Mouse (Mus musculus): ENCODE data around the gene Sec22b. TPM values are rescaled to one million over a fixed set of nuclear protein-coding genes. Genes with fewer than 3 reads are reported as not detected.

Gene Sec22b
- total RNA-seq, 2 experiments from 2014 or later = 83.0 to 108 TPM

DNA sequence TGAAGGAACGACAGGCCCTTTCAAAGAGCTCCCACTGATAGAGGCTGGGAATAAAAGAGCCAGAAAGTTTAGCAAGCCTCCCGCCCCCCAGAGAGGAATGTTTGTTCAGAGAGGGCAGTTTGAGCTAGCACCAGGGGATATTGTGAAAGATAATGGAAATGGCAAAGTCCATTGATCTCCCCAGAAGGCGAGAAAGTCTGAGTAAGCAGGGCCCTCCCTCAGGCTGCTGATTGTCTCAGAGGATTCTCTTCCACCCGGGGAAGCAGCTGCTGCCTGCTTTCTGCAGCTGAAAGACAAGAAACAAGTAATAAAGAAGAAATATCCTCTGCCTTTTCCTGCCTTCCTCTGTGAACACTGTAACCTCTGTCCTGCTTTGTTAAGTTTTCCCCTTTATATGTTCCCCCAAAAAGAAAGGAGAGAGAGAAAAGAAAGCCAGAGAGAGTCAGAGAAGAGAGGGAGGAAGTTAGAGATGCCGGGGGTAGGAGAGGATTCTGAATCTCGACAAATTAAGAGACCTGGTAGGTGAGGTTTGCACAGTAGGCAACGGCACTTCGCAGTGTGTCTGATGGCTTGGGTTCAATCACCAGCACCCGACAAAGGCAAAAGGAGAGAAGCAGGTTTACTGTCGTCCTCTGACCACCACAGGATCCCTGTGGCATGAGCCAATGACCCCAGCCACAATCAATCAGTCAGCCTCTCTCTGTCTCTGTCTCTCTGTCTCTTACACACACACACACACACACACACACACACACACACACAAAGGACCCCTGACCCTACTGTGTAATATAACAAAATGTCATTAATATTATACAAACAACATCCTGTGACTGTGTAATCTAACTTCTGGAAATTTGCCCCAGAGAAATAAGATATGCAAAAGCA is 38.9 kb downstream of the Sec22b start:
- ATAC-seq (replicated peaks; ENCODE audit: poor library complexity) = no peak

DNA sequence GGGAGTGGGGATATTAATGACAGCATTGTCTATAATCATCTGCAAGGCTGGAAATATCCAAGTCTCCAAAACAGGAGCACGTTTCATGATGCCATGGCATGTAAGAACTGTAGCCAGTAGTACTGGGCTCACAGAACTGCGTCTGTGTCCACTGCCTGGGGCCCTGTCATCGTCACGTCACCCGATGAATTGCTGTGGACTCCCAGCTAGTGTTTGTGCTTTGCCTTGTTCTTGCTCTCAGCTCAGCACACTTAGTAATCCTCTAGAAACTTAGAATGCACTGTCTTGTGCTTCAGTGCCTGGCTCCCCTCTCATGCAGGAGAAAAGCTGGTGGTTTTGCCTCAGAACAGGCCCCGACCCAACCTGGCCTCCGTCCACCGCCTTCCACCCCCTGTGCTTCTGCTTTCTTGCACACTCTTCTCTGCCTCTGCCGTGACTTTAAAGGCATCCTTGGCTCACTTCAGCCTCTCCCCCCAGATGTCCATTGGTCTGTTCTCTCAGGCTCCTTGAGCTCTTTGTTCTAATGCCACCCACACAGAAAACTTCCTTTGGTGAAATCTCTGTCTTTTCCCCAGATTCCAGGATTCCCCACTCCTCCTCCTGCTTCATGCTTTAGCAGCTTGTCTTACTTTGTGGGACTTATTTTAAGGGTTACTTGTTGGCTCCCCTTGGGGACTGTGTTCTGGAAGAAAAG is 39.7 kb downstream of the Sec22b start:
- ATAC-seq (replicated peaks; ENCODE audit: poor library complexity) = no peak

DNA sequence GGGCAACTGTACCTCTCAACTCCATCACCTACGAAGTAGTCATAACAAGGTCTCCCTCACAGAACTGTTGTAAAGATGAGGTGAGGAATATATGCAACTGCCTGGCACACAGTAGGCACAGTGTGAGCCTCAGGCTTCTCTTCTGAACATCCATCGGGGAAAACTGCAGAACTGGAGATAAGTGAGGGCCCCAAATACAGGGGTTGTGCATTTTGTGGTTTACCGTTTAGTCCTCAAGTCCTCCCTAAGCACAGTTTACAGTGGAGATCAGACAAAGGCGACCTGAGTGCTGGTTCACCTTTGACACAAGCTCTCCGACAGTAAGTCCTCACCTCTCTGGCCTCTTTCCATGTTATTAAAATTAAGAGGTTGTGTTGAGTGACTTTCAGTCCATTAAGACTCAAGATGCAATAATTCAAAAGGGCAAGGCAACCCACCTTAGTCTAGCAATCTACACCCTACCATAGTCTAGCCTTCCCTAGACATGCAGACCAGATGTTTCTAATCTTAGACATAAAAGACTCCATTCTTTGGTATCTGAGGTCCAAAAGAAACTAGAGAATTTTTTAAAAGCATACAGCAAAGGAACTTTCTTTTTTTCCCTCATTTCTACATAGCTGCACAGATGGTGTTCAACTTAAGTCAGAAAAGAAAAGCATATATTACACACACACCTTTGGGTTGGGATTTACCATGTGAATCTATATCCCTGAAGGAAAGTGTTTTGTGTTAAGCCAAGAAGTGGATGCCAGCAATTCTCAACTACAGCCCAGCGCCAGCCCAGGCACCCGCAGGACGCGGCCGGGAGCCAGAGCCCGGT is 40.7 kb downstream of the Sec22b start:
- ATAC-seq (replicated peaks; ENCODE audit: poor library complexity) = no peak

DNA sequence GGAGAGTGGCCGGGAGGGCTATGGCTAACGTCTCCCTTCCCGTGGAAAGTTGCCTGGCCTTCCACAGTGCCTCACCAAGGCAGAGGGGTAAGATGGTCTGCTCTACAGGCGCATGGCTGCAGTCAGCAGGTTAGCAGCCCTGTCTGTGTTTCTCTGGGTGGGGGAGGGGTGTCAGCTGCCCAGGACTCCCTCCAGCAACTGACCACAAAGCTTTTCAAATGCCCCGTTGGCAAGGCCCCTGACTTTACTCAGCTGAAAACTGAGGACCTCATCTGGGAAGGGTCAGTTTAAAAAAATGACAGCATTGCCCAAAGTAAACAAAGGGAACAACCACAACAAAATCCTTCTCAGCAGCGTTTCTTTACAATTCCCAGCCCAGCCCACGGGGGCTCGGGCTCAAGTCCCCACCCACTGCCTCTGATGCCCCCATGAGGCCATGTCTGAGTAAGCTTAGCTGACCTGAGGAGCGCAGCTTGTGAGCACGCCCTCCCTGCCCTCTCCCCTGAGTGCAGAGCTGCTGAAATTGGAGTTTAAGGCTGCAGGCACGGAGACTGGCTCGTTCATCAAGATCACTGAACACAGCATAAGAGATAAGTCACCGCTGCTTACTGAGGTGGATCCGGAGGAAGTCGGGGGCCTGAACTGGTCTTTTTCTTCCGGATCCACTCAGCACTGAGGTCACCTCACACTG is 41.4 kb downstream of the Sec22b start:
- peak; percentile 70 for ATAC-seq (replicated peaks; ENCODE audit: poor library complexity)

DNA sequence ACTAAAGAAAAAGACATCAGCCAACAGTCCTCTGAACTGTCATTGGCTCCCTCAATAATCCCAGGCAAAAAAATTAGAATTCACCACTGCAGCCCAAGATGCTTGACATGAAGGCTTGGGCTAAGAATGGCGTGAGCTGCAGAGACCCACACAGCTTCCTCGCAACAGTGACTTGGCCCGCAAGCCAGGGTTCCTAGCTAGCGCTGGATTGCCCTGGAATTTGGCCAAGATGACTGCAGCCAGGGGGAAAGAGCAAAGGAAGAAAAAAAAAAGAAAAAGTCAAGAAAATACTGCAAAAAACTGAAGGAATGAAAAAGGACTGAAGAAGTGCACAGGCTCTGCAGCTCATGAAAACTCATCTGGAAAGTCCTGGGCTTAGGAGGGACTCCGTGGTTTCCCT is 43.5 kb downstream of the Sec22b start:
- no peak for ATAC-seq (replicated peaks; ENCODE audit: poor library complexity)

- ATAC-seq (replicated peaks; ENCODE audit: poor library complexity) = 0 out of 2 replicates have a peak, but pooled peaks have one; percentile 11
These were observed 45.4 kb downstream of the Sec22b start for GRCm38 (mm10) chr3:97946439-97946838.

GRCm38 (mm10) chr3:97948518-97948917 is 47.5 kb downstream of the Sec22b start:
- no peak for ATAC-seq (replicated peaks; ENCODE audit: poor library complexity)

DNA sequence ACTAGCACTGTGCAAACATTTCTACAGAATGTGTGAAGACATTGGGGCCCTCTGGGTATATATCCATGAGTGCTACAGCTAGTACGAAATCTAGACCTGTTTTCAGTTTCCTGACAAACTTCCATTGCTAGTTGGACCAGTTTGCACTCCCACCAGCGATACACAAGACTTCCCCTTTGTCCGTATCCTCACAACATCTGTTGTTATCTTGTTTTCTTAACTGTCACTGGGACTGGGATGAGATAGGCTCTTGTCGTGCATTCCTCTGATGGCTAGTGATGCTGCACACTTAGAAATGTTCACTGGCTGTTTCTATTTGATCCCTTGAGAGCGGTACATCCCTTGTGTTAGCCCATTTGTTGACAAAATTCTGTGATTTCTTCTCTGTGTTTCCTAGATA is 49.0 kb downstream of the Sec22b start:
- ATAC-seq (replicated peaks; ENCODE audit: poor library complexity) = peak; percentile 4; the same call in 1 of the 2 replicates

DNA sequence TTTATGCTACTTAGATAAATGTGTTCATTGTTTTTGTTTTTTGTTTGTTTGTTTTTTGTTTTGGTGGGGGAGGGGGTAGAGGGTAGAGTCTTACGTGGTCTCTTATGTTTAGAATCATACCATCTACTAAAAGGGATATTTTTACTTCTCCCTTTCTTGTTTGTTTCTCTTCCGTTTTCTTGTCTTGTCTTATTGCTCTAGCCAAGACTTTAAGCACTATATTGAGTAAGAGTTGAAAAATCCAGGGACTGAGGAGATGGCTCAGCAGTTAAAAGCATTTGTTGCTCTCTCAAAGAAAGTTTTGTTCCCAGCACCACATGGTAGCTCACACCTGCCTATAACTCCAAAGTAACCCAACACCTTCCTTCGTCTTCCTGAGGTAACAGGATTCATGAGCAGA is 50.1 kb downstream of the Sec22b start:
- peak; percentile 38; the same call in 1 of the 2 replicates for ATAC-seq (replicated peaks; ENCODE audit: poor library complexity)

DNA sequence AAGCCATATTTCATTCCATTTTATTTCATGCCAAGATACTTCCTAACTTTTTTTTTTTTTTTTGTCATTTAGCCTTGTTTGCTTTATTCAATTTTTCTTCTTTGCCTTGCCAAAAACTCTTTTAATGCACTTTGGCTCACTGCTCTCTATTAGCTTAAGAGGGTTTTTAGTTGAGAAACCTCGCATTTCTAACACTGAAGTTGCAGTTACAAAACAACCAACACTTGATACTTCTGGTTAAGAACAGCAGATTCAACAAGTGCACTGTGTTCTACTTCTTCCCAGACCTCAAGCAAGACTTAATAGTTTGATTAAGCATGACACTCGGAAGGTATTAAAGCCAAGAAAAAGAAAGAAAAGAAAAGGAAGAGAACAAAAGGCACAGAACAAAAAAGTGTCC is 52.2 kb downstream of the Sec22b start:
- ATAC-seq (replicated peaks; ENCODE audit: poor library complexity) = no peak

GRCm38 (mm10) chr3:97956322-97956721 is 55.3 kb downstream of the Sec22b start:
- no peak for ATAC-seq (replicated peaks; ENCODE audit: poor library complexity)

DNA sequence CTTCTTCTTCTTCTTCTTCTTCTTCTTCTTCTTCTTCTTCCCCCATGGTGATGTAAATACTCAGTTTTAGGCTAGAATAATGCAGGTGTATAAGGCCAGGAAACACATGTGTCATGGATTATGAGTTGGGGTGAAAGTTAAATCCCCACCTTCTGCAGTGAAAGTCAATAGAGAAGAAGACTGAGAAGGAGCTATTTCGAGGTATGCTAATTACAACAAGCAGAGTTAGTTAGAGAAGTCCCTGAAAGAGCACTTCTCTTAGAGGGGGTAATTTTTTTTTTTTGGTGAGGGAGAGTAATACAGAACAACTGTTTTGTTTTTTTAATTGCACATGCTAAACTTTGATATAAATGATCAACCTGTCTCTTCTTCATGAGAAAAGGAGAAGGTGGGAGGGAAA is 55.9 kb downstream of the Sec22b start:
- no peak for ATAC-seq (replicated peaks; ENCODE audit: poor library complexity)

- 0 out of 2 replicates have a peak, but pooled peaks have one; percentile 20 for ATAC-seq (replicated peaks; ENCODE audit: poor library complexity)
These were observed 60.0 kb downstream of the Sec22b start for GRCm38 (mm10) chr3:97960783-97961594.

DNA sequence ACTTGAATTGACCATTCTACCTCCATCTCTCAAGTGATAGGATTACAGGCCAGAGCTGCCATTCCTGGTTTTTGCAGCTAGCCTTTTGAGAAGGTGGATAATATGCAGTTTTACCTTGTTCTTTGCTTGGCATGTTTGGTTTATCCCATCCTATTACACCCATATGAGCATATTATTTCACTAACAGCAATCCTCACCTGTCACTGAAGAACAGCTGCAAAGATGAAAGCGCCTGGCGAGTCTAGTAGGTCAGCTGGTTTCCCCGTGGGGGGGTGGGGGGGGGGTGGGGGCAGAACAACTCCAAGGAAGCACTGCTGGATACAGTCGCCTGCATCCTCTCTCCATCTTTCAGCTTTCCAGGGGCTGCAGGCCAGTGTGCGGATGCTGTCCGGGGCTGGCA is 61.0 kb downstream of the Sec22b start:
- no peak for ATAC-seq (replicated peaks; ENCODE audit: poor library complexity)

GRCm38 (mm10) chr3:97964878-97965353 is 63.9 kb downstream of the Sec22b start:
- peak; percentile 62 for ATAC-seq (replicated peaks; ENCODE audit: poor library complexity)

- ATAC-seq (replicated peaks; ENCODE audit: poor library complexity) = peak; percentile 36
These were observed 66.6 kb downstream of the Sec22b start for GRCm38 (mm10) chr3:97967627-97968026.

DNA sequence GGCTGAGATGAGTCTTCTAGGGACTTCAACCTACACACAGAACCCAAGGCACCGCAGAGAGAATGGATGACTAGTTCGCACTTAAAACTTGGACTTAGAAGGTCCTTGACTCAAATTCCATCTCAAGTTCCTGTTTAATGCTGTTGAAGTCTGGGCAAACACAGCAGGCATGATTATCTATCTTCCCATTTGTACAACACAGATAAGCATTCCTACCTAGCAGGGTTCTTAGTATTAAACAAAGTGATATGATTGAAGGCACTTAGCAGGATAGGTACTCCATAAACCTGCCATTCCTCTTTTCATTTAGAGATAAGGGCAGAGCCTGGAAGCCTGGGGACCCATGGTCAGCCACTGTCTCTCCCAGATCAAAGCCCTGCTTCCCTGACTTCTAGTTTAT is 67.2 kb downstream of the Sec22b start:
- ATAC-seq (replicated peaks; ENCODE audit: poor library complexity) = no peak

GRCm38 (mm10) chr3:97969019-97969418 is 68.0 kb downstream of the Sec22b start:
- no peak for ATAC-seq (replicated peaks; ENCODE audit: poor library complexity)

DNA sequence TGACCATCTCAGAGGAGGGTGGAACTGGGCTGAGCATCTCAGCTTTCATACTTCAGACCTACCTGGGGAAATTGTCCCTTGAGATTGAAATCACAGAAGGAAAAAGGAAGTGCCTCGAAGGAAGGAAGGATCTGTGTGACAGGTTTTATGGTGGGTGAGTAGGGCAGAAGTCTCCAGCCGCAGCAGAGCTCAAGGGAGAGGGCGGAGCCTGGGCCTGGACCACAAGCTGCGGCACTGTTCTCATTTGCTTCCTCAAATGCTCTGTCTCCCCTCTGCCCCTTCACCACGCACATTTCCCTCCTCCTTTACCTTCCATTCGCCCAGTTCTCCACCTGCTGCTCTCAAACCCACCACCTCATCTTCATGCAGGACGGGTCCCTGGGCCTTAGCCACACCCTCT is 70.1 kb downstream of the Sec22b start:
- peak; percentile 92 for ATAC-seq (replicated peaks; ENCODE audit: poor library complexity)

- no peak for ATAC-seq (replicated peaks; ENCODE audit: poor library complexity)
These were observed 71.2 kb downstream of the Sec22b start for GRCm38 (mm10) chr3:97972200-97972599.

Data from megakaryocyte progenitor cell, adult 5-6 weeks (primary cell).